Mouse (Mus musculus): ENCODE data around the gene Kntc1.
"Not testable (repeated sequence)": the region's sequence is repeated elsewhere in the genome, so short reads cannot be mapped to it uniquely, and the experiment has no call there.

- not testable (repeated sequence) for TF ChIP-seq CTCF, EP300 (IDR thresholded peaks at IDR 0.05)
Measured at GRCm38 (mm10) chr5:123723816-123724215, 25.7 kb upstream of the Kntc1 start.

Data from lung, postnatal 0 days (tissue).